28 mouse cellular contexts compared by ENCODE assay signal in genomic region chr8:90799473-90799872, GRCm38 (mm10). TPM values are rescaled to one million over a fixed set of nuclear protein-coding genes. Genes with fewer than 3 reads are reported as not detected.
DNase-seq lines count a peak whose midpoint lies in the region; ATAC-seq and TF ChIP-seq lines count a peak whose summit lies in the region.
"Had no signal": no experiment of that assay in that cellular context is flagged by ENCODE, and none has a peak within 500 bp of the region (broad histone marks: within the 10 kb centered on the region; RNA-seq: fewer than 3 reads in every experiment).

No protein-coding gene starts in this region.

- H3K9ac ChIP-seq in lung, postnatal 0 days (replicated peaks; ENCODE audit: low read depth), result no peak overlapping the region
- H3K9ac ChIP-seq in kidney, postnatal 0 days (ENCODE audit: low read depth, low read length), result no peak overlapping the region
- H3K9ac ChIP-seq: embryonic facial prominence, embryonic 13.5 days; forebrain, embryonic 12.5 days; forebrain, embryonic 15.5 days; heart, embryonic 12.5 days; heart, embryonic 15.5 days; hindbrain, embryonic 13.5 days had no signal

- H3K4me2 ChIP-seq in lung, postnatal 0 days (replicated peaks; ENCODE audit: low read depth, low read length), result no peak overlapping the region
- H3K4me2 ChIP-seq in kidney, postnatal 0 days (ENCODE audit: low read length), result no peak overlapping the region
- H3K4me2 ChIP-seq: embryonic facial prominence, embryonic 13.5 days; forebrain, embryonic 12.5 days; forebrain, embryonic 15.5 days; heart, embryonic 12.5 days; heart, embryonic 15.5 days; hindbrain, embryonic 13.5 days had no signal

- peak; percentile 28; the same call in 1 of the 2 replicates for ATAC-seq in lung, postnatal 0 days
- no peak; the same call in 1 of the 2 replicates for ATAC-seq in kidney, postnatal 0 days (replicated peaks; ENCODE audit: low FRiP score, low read depth)
- ATAC-seq: forebrain, embryonic 15.5 days had no signal

- DNase-seq in kidney, adult 2 months, result peak; percentile 23
- no peak for DNase-seq in kidney, adult 18-20 months
- peak; percentile 26 for DNase-seq in lung, postnatal 0 days (ENCODE audit: low spot score)
- DNase-seq in lung, postnatal 14 days, result no peak
- DNase-seq in kidney, postnatal 0 days (ENCODE audit: low spot score), result peak; percentile 43
- peak; percentile 26 to 51 for DNase-seq in kidney, postnatal 4 days
- no peak for DNase-seq in spleen, postnatal 4 days (ENCODE audit: low spot score in 2 of 2)
- DNase-seq in thymus, postnatal 25 days, result no peak
- DNase-seq: adrenal gland, adult 2 months; adrenal gland, postnatal 14 days; cerebellum, adult 11 months; cerebellum, adult 8-10 months; cerebellum, postnatal 10 days; cerebellum, postnatal 36 days; embryo, embryonic 11 days; gastrocnemius, postnatal 25 days; heart, adult 18-20 months; heart, postnatal 10 days; heart, postnatal 36 days had no signal

- H3K27me3 ChIP-seq in kidney, adult 2 months (replicated peaks; ENCODE audit: control insufficient read depth, insufficient read depth, low read length), result no peaks in the 10 kb centered on the region
- H3K27me3 ChIP-seq in lung, postnatal 0 days (replicated peaks; ENCODE audit: insufficient read depth, low read length), result no peaks in the 10 kb centered on the region
- no peaks in the 10 kb centered on the region for H3K27me3 ChIP-seq in kidney, postnatal 0 days (ENCODE audit: insufficient read depth, low read length)
- H3K27me3 ChIP-seq: embryonic facial prominence, embryonic 13.5 days; forebrain, embryonic 12.5 days; forebrain, embryonic 15.5 days; heart, embryonic 12.5 days; heart, embryonic 15.5 days; hindbrain, embryonic 13.5 days had no signal

- no peaks in the 10 kb centered on the region for H3K9me3 ChIP-seq in lung, postnatal 0 days (ENCODE audit: low read length)
- H3K9me3 ChIP-seq in kidney, postnatal 0 days (replicated peaks; ENCODE audit: low read length), result peaks cover 9% of the 10 kb centered on the region; the same call in 1 of the 2 replicates

- TF ChIP-seq EP300 in lung, postnatal 0 days (IDR thresholded peaks at IDR 0.05), result no peak

- no peak for TF ChIP-seq POLR2A in kidney, adult 2 months (IDR thresholded peaks at IDR 0.05; ENCODE audit: low read depth, low read length)

- 0 out of 2 replicates have a peak, but pooled peaks cover 7% of the 10 kb centered on the region for H3K4me1 ChIP-seq in kidney, adult 2 months (ENCODE audit: control insufficient read depth, insufficient read depth, low read length)
- H3K4me1 ChIP-seq in lung, postnatal 0 days (ENCODE audit: insufficient read depth, low read depth, low read length), result peaks cover 7% of the 10 kb centered on the region; the same call in 1 of the 2 replicates
- H3K4me1 ChIP-seq in kidney, postnatal 0 days (replicated peaks; ENCODE audit: insufficient read depth, low read length), result peaks cover 5% of the 10 kb centered on the region; the same call in 1 of the 2 replicates

- no peak overlapping the region for H3K4me3 ChIP-seq in kidney, adult 2 months (ENCODE audit: insufficient read depth, low read depth, low read length)
- no peak overlapping the region for H3K4me3 ChIP-seq in lung, postnatal 0 days (ENCODE audit: low read depth, low read length)
- H3K4me3 ChIP-seq in kidney, postnatal 0 days (replicated peaks; ENCODE audit: low read depth, low read length), result no peak overlapping the region
- H3K4me3 ChIP-seq: embryonic facial prominence, embryonic 10.5 days; embryonic facial prominence, embryonic 13.5 days; erythroblast, embryonic 14.5 days; forebrain, embryonic 12.5 days; forebrain, embryonic 15.5 days; heart, embryonic 12.5 days; heart, embryonic 15.5 days; hindbrain, embryonic 10.5 days; hindbrain, embryonic 13.5 days had no signal

- 0 out of 2 replicates have a peak overlapping the region, but pooled peaks have one; percentile 28 for H3K27ac ChIP-seq in kidney, adult 2 months (ENCODE audit: insufficient read depth, low read depth, low read length)
- H3K27ac ChIP-seq in lung, postnatal 0 days (ENCODE audit: low read length), result no peak overlapping the region
- H3K27ac ChIP-seq in kidney, postnatal 0 days, result 0 out of 2 replicates have a peak overlapping the region, but pooled peaks have one; percentile 6
- H3K27ac ChIP-seq: embryonic facial prominence, embryonic 10.5 days; embryonic facial prominence, embryonic 13.5 days; forebrain, embryonic 12.5 days; forebrain, embryonic 15.5 days; heart, embryonic 15.5 days; hindbrain, embryonic 10.5 days; hindbrain, embryonic 13.5 days had no signal

- TF ChIP-seq CTCF in kidney, adult 2 months (conservative IDR thresholded peaks at IDR 0.05; ENCODE audit: insufficient read depth, insufficient read length, low read depth, low read length), result no peak
- TF ChIP-seq CTCF in lung, postnatal 0 days (IDR thresholded peaks at IDR 0.05), result no peak
- TF ChIP-seq CTCF in kidney, postnatal 0 days (IDR thresholded peaks at IDR 0.05; ENCODE audit: low read depth), result no peak

- WGBS in kidney, adult 2 months, result 44% methylated on average over 5 of the region's 5 CpGs
- WGBS in lung, postnatal 0 days, result 61% methylated on average over 5 of the region's 5 CpGs
- 52% methylated on average over 5 of the region's 5 CpGs for WGBS in kidney, postnatal 0 days

- no peaks in the 10 kb centered on the region for H3K36me3 ChIP-seq in kidney, adult 2 months (ENCODE audit: control insufficient read depth, insufficient read depth, low read length)
- H3K36me3 ChIP-seq in lung, postnatal 0 days (ENCODE audit: insufficient read depth, low read length), result no peaks in the 10 kb centered on the region
- H3K36me3 ChIP-seq in kidney, postnatal 0 days (ENCODE audit: insufficient read depth, low read length), result no peaks in the 10 kb centered on the region
- H3K36me3 ChIP-seq: embryonic facial prominence, embryonic 10.5 days; embryonic facial prominence, embryonic 13.5 days; forebrain, embryonic 12.5 days; forebrain, embryonic 15.5 days; heart, embryonic 12.5 days; heart, embryonic 15.5 days; hindbrain, embryonic 10.5 days; hindbrain, embryonic 13.5 days had no signal

RNA-seq across cellular contexts. Expression of gene Gm19935, which starts 17.7 kb away (rescaled TPM):
- 0.16 and 0.24 TPM in 2 replicates for polyA plus RNA-seq in kidney, adult 2 months (2012; rRNA removed)
- polyA plus RNA-seq in lung, postnatal 0 days (2015; fragmentation: Nextera tagmentation; extraction: Ambion mirVana), result 9.9 and 10.8 TPM in 2 replicates
- polyA plus RNA-seq in kidney, postnatal 0 days (2015; fragmentation: Nextera tagmentation; extraction: Ambion mirVana), result 0.12 TPM in 1 of 2 replicates, not detected in the other
- polyA plus RNA-seq: adrenal gland, adult 2 months; embryonic facial prominence, embryonic 10.5 days; embryonic facial prominence, embryonic 13.5 days; erythroblast, embryonic 14.5 days; forebrain, embryonic 12.5 days; heart, embryonic 12.5 days; heart, embryonic 15.5 days had no signal

RNA-seq across cellular contexts. Expression of gene Chd9, which starts 28.7 kb away (rescaled TPM):
- polyA plus RNA-seq in kidney, adult 2 months (2012; rRNA removed), result 224 and 271 TPM in 2 replicates
- 110 and 122 TPM in 2 replicates for polyA plus RNA-seq in lung, postnatal 0 days (2015; fragmentation: Nextera tagmentation; extraction: Ambion mirVana)
- polyA plus RNA-seq in kidney, postnatal 0 days (2015; fragmentation: Nextera tagmentation; extraction: Ambion mirVana), result 116 and 117 TPM in 2 replicates

Comparison
In these comparisons a context has a peak if more than half of its experiments do, and no peak if none do; other contexts are left out.
1. DNase-seq: peak in kidney, adult 2 months (single experiment), lung, postnatal 0 days (single experiment), kidney, postnatal 0 days (single experiment) and kidney, postnatal 4 days (2 of 2); none in kidney, adult 18-20 months (single experiment), lung, postnatal 14 days (single experiment), spleen, postnatal 4 days (0 of 2) and thymus, postnatal 25 days (single experiment).